Mouse (Mus musculus): ENCODE data around the gene Inpp4b. TPM values are rescaled to one million over a fixed set of nuclear protein-coding genes. Genes with fewer than 3 reads are reported as not detected.
"Not testable (repeated sequence)": the region's sequence is repeated elsewhere in the genome, so short reads cannot be mapped to it uniquely, and the experiment has no call there.

The Inpp4b gene
- polyA plus RNA-seq, 1 experiment = 0.02 TPM

DNA sequence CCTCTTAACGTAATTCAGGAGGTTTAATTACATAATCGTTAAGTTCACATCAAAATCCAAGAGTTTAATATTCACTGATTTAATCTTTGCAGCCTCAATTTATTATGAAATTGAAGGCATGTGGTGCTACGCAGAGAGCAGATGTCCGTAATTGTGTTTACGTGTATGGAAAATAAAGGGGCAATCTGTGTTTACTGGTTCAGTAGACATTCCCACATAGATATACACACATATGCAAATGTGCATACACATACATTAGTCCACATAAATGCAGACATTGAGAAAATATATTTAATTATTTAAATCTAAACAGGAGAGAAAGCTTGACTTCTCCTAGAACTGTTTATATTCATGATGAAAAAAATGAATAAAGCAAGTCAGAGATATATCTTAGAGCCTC, 675.4 kb downstream of the Inpp4b start:
- no peak for TF ChIP-seq CEBPB (IDR thresholded peaks at IDR 0.05; ENCODE audit: low read depth)
- TF ChIP-seq USF1 (IDR thresholded peaks at IDR 0.05; ENCODE audit: low read depth) = no peak
- no peak for TF ChIP-seq CTCF (IDR thresholded peaks at IDR 0.05; ENCODE audit: control insufficient read depth, insufficient read depth, insufficient read length)
- TF ChIP-seq MAX (IDR thresholded peaks at IDR 0.05) = no peak
- TF ChIP-seq MYOD1 (IDR thresholded peaks at IDR 0.05; ENCODE audit: control insufficient read depth, insufficient read length, low read depth) = no peak
- TF ChIP-seq MYOG (IDR thresholded peaks at IDR 0.05; ENCODE audit: control insufficient read depth, extremely low read depth, insufficient read length) = no peak
- no peak for TF ChIP-seq FOSL1 (IDR thresholded peaks at IDR 0.05; ENCODE audit: insufficient read depth, low read length, poor library complexity, severe bottlenecking)
- no peak overlapping the region for H3ac ChIP-seq (ENCODE audit: control insufficient read depth, insufficient read length, low read depth)
- no peaks in the 10 kb centered on the region for H3K79me2 ChIP-seq (ENCODE audit: control insufficient read depth, insufficient read depth)
- no peaks in the 10 kb centered on the region for H3K36me3 ChIP-seq (ENCODE audit: control insufficient read depth, insufficient read depth)
- no peaks in the 10 kb centered on the region for H3K79me3 ChIP-seq (ENCODE audit: low read depth)
- no peak overlapping the region for H3K4me3 ChIP-seq (ENCODE audit: insufficient read depth, poor library complexity, severe bottlenecking)
- H3K27me3 ChIP-seq (ENCODE audit: control insufficient read depth, insufficient read depth, insufficient read length) = no peaks in the 10 kb centered on the region

DNA sequence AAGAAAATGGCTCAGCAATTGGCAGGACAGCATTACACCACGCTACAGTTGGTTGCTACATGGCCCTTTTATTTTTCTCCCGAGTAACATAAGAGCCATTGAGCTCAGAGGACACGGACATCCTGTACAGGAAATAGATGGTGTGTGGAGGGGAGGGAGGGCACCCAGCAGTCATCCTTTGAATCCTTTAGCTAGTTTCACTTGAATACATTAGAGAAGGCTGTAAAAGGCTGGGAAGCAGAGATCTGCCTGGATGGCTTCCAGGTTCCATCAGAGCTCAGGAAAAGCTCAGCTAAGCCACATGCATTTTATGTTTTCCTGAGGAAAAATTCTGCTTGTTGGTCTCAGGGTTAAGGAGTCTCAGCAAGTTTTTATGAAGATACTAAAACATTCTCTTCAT, 685.0 kb downstream of the Inpp4b start:
- Histone ChIP-seq H3K79me3 (ENCODE audit: low read depth) (no peaks in the 10 kb centered on the region), H3K79me2 (ENCODE audit: control insufficient read depth, insufficient read depth) (no peaks in the 10 kb centered on the region), H3K27me3 (ENCODE audit: control insufficient read depth, insufficient read depth, insufficient read length) (no peaks in the 10 kb centered on the region), H3ac (ENCODE audit: control insufficient read depth, insufficient read length, low read depth) (no peak overlapping the region), H3K36me3 (ENCODE audit: control insufficient read depth, insufficient read depth) (no peaks in the 10 kb centered on the region), H3K4me3 (ENCODE audit: insufficient read depth, poor library complexity, severe bottlenecking) (no peak overlapping the region)
- TF ChIP-seq MAX (IDR thresholded peaks at IDR 0.05) = no peak
- no peak for TF ChIP-seq MYOG (IDR thresholded peaks at IDR 0.05; ENCODE audit: control insufficient read depth, extremely low read depth, insufficient read length)
- no peak for TF ChIP-seq CEBPB (IDR thresholded peaks at IDR 0.05; ENCODE audit: low read depth)
- TF ChIP-seq USF1 (IDR thresholded peaks at IDR 0.05; ENCODE audit: low read depth) = no peak
- no peak for TF ChIP-seq MYOD1 (IDR thresholded peaks at IDR 0.05; ENCODE audit: control insufficient read depth, insufficient read length, low read depth)
- no peak for TF ChIP-seq CTCF (IDR thresholded peaks at IDR 0.05; ENCODE audit: control insufficient read depth, insufficient read depth, insufficient read length)
- no peak for TF ChIP-seq FOSL1 (IDR thresholded peaks at IDR 0.05; ENCODE audit: insufficient read depth, low read length, poor library complexity, severe bottlenecking)

DNA sequence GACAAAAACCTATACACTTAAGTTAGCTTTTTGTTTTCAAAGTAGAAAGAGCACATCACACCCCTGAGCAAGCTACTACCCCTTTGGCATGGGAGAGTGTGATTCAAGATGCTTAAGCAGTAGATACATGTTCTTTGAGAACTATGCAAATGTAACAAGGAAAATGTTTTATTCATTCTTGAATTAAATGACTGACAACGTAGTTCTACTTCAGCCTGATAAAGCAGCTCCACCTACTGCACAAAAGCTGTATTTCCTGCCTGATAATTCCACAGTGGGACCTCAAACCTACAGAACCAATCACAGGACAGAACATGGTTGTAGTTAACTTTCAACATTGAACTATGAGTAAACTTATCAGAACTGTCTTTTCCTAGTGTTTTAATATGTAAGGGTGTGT, 686.5 kb downstream of the Inpp4b start:
- Histone ChIP-seq H3K4me3 (ENCODE audit: insufficient read depth, poor library complexity, severe bottlenecking) (no peak overlapping the region), H3K79me2 (ENCODE audit: control insufficient read depth, insufficient read depth) (no peaks in the 10 kb centered on the region), H3K27me3 (ENCODE audit: control insufficient read depth, insufficient read depth, insufficient read length) (no peaks in the 10 kb centered on the region), H3K79me3 (ENCODE audit: low read depth) (no peaks in the 10 kb centered on the region), H3K36me3 (ENCODE audit: control insufficient read depth, insufficient read depth) (no peaks in the 10 kb centered on the region), H3ac (ENCODE audit: control insufficient read depth, insufficient read length, low read depth) (no peak overlapping the region)
- TF ChIP-seq MYOG (IDR thresholded peaks at IDR 0.05; ENCODE audit: control insufficient read depth, extremely low read depth, insufficient read length) (no peak), MYOD1 (IDR thresholded peaks at IDR 0.05; ENCODE audit: control insufficient read depth, insufficient read length, low read depth) (no peak)

DNA sequence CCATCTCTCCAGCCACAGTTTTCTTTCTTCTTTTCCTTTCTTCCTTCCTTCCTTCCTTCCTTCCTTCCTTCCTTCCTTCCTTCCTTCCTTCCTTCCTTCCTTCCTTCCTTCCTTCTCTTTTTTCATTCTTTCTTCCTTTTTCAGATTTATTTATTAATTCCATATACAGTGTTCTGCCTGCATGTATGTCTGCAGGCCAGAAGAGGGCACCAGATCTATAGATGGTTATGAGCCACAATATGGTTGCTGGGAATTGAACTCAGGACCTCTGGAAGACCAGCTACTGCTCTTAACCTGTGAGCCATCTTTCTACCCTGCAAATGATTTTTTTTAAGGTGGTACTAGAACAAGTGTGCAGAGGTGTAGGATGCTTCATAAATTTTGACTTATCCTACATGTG, 689.7 kb downstream of the Inpp4b start:
- not testable (repeated sequence) for H3ac ChIP-seq (ENCODE audit: control insufficient read depth, insufficient read length, low read depth); H3K79me3 ChIP-seq (ENCODE audit: low read depth); H3K4me3 ChIP-seq (ENCODE audit: insufficient read depth, poor library complexity, severe bottlenecking); H3K36me3 ChIP-seq (ENCODE audit: control insufficient read depth, insufficient read depth); H3K79me2 ChIP-seq (ENCODE audit: control insufficient read depth, insufficient read depth); H3K27me3 ChIP-seq (ENCODE audit: control insufficient read depth, insufficient read depth, insufficient read length)

DNA sequence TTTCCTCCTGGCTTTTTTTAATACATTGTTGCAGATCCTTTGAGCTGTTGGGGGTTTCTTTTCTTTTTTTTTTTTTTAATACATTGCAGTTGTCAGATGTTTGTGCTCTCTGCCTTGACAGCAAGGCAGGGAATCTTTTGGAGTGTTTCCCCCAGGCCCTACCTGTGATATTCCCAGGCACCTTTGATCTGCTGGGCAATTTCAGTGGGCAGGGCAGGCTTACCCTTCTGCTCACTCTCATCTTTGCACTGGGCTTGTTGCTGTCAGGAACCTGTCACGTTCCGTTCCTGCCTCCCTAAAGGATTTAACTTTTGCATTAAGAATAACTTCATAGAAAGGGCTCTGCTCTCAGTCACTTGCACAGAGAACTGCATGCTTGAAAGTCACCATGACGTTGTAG, 711.7 kb downstream of the Inpp4b start:
- Histone ChIP-seq H3K79me2 (ENCODE audit: control insufficient read depth, insufficient read depth) (no peaks in the 10 kb centered on the region), H3ac (ENCODE audit: control insufficient read depth, insufficient read length, low read depth) (no peak overlapping the region), H3K4me3 (ENCODE audit: insufficient read depth, poor library complexity, severe bottlenecking) (no peak overlapping the region), H3K36me3 (ENCODE audit: control insufficient read depth, insufficient read depth) (no peaks in the 10 kb centered on the region), H3K27me3 (ENCODE audit: control insufficient read depth, insufficient read depth, insufficient read length) (no peaks in the 10 kb centered on the region), H3K79me3 (ENCODE audit: low read depth) (no peaks in the 10 kb centered on the region)
- TF ChIP-seq USF1 (IDR thresholded peaks at IDR 0.05; ENCODE audit: low read depth) (no peak), FOSL1 (IDR thresholded peaks at IDR 0.05; ENCODE audit: insufficient read depth, low read length, poor library complexity, severe bottlenecking) (no peak), CEBPB (IDR thresholded peaks at IDR 0.05; ENCODE audit: low read depth) (no peak), MYOG (IDR thresholded peaks at IDR 0.05; ENCODE audit: control insufficient read depth, extremely low read depth, insufficient read length) (no peak), MAX (IDR thresholded peaks at IDR 0.05) (no peak), CTCF (IDR thresholded peaks at IDR 0.05; ENCODE audit: control insufficient read depth, insufficient read depth, insufficient read length) (no peak), MYOD1 (IDR thresholded peaks at IDR 0.05; ENCODE audit: control insufficient read depth, insufficient read length, low read depth) (no peak)

DNA sequence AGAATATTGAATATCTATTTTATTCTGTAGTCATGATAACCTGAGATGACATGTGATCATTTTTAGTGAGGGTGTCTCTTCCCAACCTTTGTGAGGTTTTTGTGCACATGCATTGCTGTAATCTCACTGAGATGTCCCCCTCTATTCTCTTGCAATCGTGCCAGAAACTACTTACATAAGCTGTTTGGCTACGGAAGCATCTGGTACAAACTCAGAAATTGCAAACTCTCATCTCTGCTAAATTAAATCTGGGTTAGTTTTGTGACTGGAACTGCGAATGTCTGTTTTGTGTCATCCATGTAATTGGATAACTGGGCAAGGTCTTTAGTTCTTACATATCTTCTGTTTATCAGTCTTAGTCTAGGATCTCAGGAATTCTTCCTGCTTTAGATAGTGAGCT, 725.3 kb downstream of the Inpp4b start:
- Histone ChIP-seq H3K4me3 (ENCODE audit: insufficient read depth, poor library complexity, severe bottlenecking) (no peak overlapping the region), H3ac (ENCODE audit: control insufficient read depth, insufficient read length, low read depth) (no peak overlapping the region), H3K79me2 (ENCODE audit: control insufficient read depth, insufficient read depth) (no peaks in the 10 kb centered on the region), H3K79me3 (ENCODE audit: low read depth) (no peaks in the 10 kb centered on the region), H3K36me3 (ENCODE audit: control insufficient read depth, insufficient read depth) (no peaks in the 10 kb centered on the region), H3K27me3 (ENCODE audit: control insufficient read depth, insufficient read depth, insufficient read length) (no peaks in the 10 kb centered on the region)
- TF ChIP-seq CEBPB (IDR thresholded peaks at IDR 0.05; ENCODE audit: low read depth) (no peak), FOSL1 (IDR thresholded peaks at IDR 0.05; ENCODE audit: insufficient read depth, low read length, poor library complexity, severe bottlenecking) (no peak), MAX (IDR thresholded peaks at IDR 0.05) (no peak), MYOD1 (IDR thresholded peaks at IDR 0.05; ENCODE audit: control insufficient read depth, insufficient read length, low read depth) (no peak), USF1 (IDR thresholded peaks at IDR 0.05; ENCODE audit: low read depth) (no peak), MYOG (IDR thresholded peaks at IDR 0.05; ENCODE audit: control insufficient read depth, extremely low read depth, insufficient read length) (no peak), CTCF (IDR thresholded peaks at IDR 0.05; ENCODE audit: control insufficient read depth, insufficient read depth, insufficient read length) (no peak)

All from C2C12 (cell line).